Comparison of ENCODE assay signal across 21 mouse cellular contexts in the genomic region with DNA sequence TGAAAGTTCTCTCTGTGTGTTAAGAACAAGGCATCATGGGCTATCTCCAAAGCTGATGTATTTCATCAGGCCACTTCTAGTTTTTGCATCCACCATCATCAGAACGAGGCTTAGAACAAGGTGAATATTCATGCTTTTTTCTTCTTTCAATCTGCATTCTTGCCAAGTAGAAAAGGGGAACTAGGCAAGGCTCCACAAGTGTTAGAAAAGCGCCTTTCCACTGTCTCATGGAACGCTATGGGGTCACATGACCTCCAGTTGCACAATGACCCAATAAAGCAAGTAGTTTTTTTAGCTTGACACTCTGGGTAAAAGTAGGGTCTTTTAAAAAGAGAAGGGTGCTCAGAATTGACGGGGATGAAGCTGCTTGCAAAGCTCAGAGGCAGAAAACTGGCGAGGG. TPM values are rescaled to one million over a fixed set of nuclear protein-coding genes. Genes with fewer than 3 reads are reported as not detected.
DNase-seq lines count a peak whose midpoint lies in the region; ATAC-seq and TF ChIP-seq lines count a peak whose summit lies in the region.
"Had no signal": no experiment of that assay in that cellular context is flagged by ENCODE, and none has a peak within 500 bp of the region (broad histone marks: within the 10 kb centered on the region; RNA-seq: fewer than 3 reads in every experiment).

No protein-coding gene starts in this region.

- H3K9ac ChIP-seq in lung, postnatal 0 days (replicated peaks; ENCODE audit: low read depth): no peak overlapping the region
- no peak overlapping the region for H3K9ac ChIP-seq in hindbrain, embryonic 13.5 days
- H3K9ac ChIP-seq: hindbrain, embryonic 12.5 days; intestine, embryonic 15.5 days; kidney, embryonic 15.5 days; limb, embryonic 12.5 days; liver, embryonic 15.5 days had no signal

- no peak overlapping the region for H3K4me2 ChIP-seq in lung, postnatal 0 days (replicated peaks; ENCODE audit: low read depth, low read length)
- no peak overlapping the region for H3K4me2 ChIP-seq in hindbrain, embryonic 13.5 days
- H3K4me2 ChIP-seq: hindbrain, embryonic 12.5 days; intestine, embryonic 15.5 days; kidney, embryonic 15.5 days; limb, embryonic 12.5 days; liver, embryonic 15.5 days had no signal

- TF ChIP-seq EP300 in lung, postnatal 0 days (IDR thresholded peaks at IDR 0.05): no peak

- H3K4me1 ChIP-seq in lung, postnatal 0 days (ENCODE audit: insufficient read depth, low read depth, low read length): no peaks in the 10 kb centered on the region
- H3K4me1 ChIP-seq in lung, adult 2 months (ENCODE audit: control insufficient read depth, insufficient read depth, low read length): peaks cover 3% of the 10 kb centered on the region
- no peaks in the 10 kb centered on the region for H3K4me1 ChIP-seq in hindbrain, embryonic 13.5 days (replicated peaks)
- H3K4me1 ChIP-seq: hindbrain, embryonic 12.5 days; intestine, embryonic 15.5 days; kidney, embryonic 15.5 days; limb, embryonic 12.5 days; liver, embryonic 15.5 days had no signal

- no peaks in the 10 kb centered on the region for H3K36me3 ChIP-seq in lung, postnatal 0 days (ENCODE audit: insufficient read depth, low read length)
- no peaks in the 10 kb centered on the region for H3K36me3 ChIP-seq in hindbrain, embryonic 13.5 days
- H3K36me3 ChIP-seq: hindbrain, embryonic 12.5 days; intestine, embryonic 15.5 days; kidney, embryonic 15.5 days; limb, embryonic 12.5 days; liver, embryonic 15.5 days had no signal

- no peaks in the 10 kb centered on the region for H3K27me3 ChIP-seq in lung, postnatal 0 days (replicated peaks; ENCODE audit: insufficient read depth, low read length)
- no peaks in the 10 kb centered on the region for H3K27me3 ChIP-seq in hindbrain, embryonic 13.5 days
- H3K27me3 ChIP-seq: hindbrain, embryonic 12.5 days; intestine, embryonic 15.5 days; kidney, embryonic 15.5 days; limb, embryonic 12.5 days; liver, embryonic 15.5 days; Patski had no signal

- no peaks in the 10 kb centered on the region for H3K9me3 ChIP-seq in lung, postnatal 0 days (ENCODE audit: low read length)
- H3K9me3 ChIP-seq in hindbrain, embryonic 13.5 days: no peaks in the 10 kb centered on the region
- H3K9me3 ChIP-seq: hindbrain, embryonic 12.5 days; intestine, embryonic 15.5 days; kidney, embryonic 15.5 days; limb, embryonic 12.5 days; liver, embryonic 15.5 days had no signal

- no peak overlapping the region for H3K4me3 ChIP-seq in lung, postnatal 0 days (ENCODE audit: low read depth, low read length)
- H3K4me3 ChIP-seq in lung, adult 2 months (replicated peaks; ENCODE audit: extremely low read depth, low read depth, low read length): no peak overlapping the region
- H3K4me3 ChIP-seq in hindbrain, embryonic 13.5 days: no peak overlapping the region
- H3K4me3 ChIP-seq: erythroblast, embryonic 14.5 days; hindbrain, embryonic 12.5 days; intestine, embryonic 15.5 days; kidney, embryonic 15.5 days; limb, embryonic 12.5 days; liver, embryonic 15.5 days had no signal

- ATAC-seq in lung, postnatal 0 days: no peak
- ATAC-seq in hindbrain, embryonic 13.5 days (ENCODE audit: low FRiP score): no peak
- ATAC-seq: activated CD4-positive, CD25-positive, alpha-beta regulatory T cell, adult 4 months; forebrain, embryonic 14.5 days; intestine, embryonic 15.5 days; Patski had no signal

- H3K27ac ChIP-seq in lung, postnatal 0 days (ENCODE audit: low read length): no peak overlapping the region
- no peak overlapping the region for H3K27ac ChIP-seq in hindbrain, embryonic 13.5 days
- H3K27ac ChIP-seq: hindbrain, embryonic 12.5 days; intestine, embryonic 15.5 days; kidney, embryonic 15.5 days; limb, embryonic 12.5 days; liver, embryonic 15.5 days had no signal

- DNase-seq in heart, adult 11 months: peak; percentile 85
- no peak for DNase-seq in heart, postnatal 25 days (ENCODE audit: low spot score)
- peak; percentile 14 for DNase-seq in lung, postnatal 0 days (ENCODE audit: low spot score)
- DNase-seq in lung, adult 2 months: no peak
- DNase-seq in brain, adult 2 months (ENCODE audit: low read depth, low spot score): peak; percentile 25
- DNase-seq in monocyte, adult 2 months (ENCODE audit: low read depth in 1 of 2, low spot score in 2 of 2): peak; percentile 20 to 23
- DNase-seq in kidney, postnatal 4 days: no peak
- DNase-seq: adrenal gland, postnatal 36 days; cerebellum, postnatal 25 days; right cerebral cortex, postnatal 4 days; thymus, adult 18-20 months had no signal

- 52% methylated on average over 5 of the region's 5 CpGs for WGBS in lung, postnatal 0 days
- 57% methylated on average over 5 of the region's 5 CpGs for WGBS in lung, adult 2 months
- 72% methylated on average over 5 of the region's 5 CpGs for WGBS in hindbrain, embryonic 13.5 days

- TF ChIP-seq CTCF in lung, postnatal 0 days (IDR thresholded peaks at IDR 0.05): no peak
- no peak for TF ChIP-seq CTCF in lung, adult 2 months (IDR thresholded peaks at IDR 0.05; ENCODE audit: insufficient read depth, low read length)

- intact Hi-C loops in heart, postnatal 25 days (cut with DNase I): no loop called here

- TF ChIP-seq POLR2A in lung, adult 2 months (IDR thresholded peaks at IDR 0.05; ENCODE audit: borderline replicate concordance, extremely low read depth, low read depth, low read length): no peak

RNA-seq across cellular contexts. Expression of gene Gclc, which starts 45.4 kb away (rescaled TPM):
- total RNA-seq in heart, postnatal 25 days (2021): 10 to 100 TPM in 1 of 2 experiments, 1 to 10 TPM in 1; 8.7 to 11.5 TPM
- 40.8 and 71.8 TPM in 2 replicates for polyA plus RNA-seq in lung, postnatal 0 days (2015; fragmentation: Nextera tagmentation; extraction: Ambion mirVana)
- polyA plus RNA-seq in lung, adult 2 months (2012; rRNA removed): 40.4 and 49.3 TPM in 2 replicates
- 15.9 and 16.4 TPM in 2 replicates for polyA plus RNA-seq in hindbrain, embryonic 13.5 days (2015; fragmentation: Nextera tagmentation; extraction: Ambion mirVana)

Comparison
In these comparisons a context has a peak if more than half of its experiments do, and no peak if none do; other contexts are left out.
1. DNase-seq: peak in heart, adult 11 months (single experiment), lung, postnatal 0 days (single experiment), brain, adult 2 months (single experiment) and monocyte, adult 2 months (2 of 2); none in heart, postnatal 25 days (single experiment), lung, adult 2 months (single experiment) and kidney, postnatal 4 days (0 of 2).